Mouse (Mus musculus) small intestine, adult 2 months (tissue): ENCODE measurements around the gene Gnas.

ENCODE experiments used
- CTCF ChIP-seq: fragments of 200-500 bp; IDR thresholded peaks from 2 replicates; pipeline ENCODE4 v1.5.1; 2012; ENCODE audit warnings: low read depth, mild to moderate bottlenecking, control low read depth, inconsistent platforms, low read length, moderate library complexity, mixed read lengths; ENCODE audit not compliant: insufficient replicate concordance, insufficient read length; ENCODE audit errors: extremely low read depth
- POLR2A ChIP-seq: fragments of 200-500 bp; IDR thresholded peaks from 2 replicates; pipeline ENCODE4 v1.6.1; 2012; ENCODE audit warnings: low read depth, mild to moderate bottlenecking, control low read depth, inconsistent platforms, low read length, moderate library complexity

DNA sequence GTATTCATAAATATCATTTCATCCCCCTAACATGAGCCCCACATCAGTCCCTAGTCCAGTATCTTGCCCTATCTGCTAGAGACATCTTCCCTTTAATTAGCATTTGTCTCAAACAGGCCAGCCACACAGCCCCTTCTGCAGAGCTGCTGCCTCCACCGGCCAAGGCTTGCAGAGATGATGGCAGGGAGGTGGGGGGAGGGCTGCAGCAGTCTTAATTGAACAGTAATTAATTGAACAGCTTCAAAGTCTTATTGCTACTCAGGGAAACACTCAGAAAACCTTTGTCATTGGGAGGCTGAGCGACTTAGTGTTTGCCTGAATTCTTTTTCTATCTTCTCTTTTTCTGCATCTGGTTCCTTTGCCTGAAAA lies 7.5 kb downstream of the Gnas start:
- no peak for TF ChIP-seq CTCF
- TF ChIP-seq POLR2A = no peak
